Mouse (Mus musculus) heart, embryonic 15.5 days (tissue): ENCODE data around the gene Gm11273. TPM values are rescaled to one million over a fixed set of nuclear protein-coding genes. Genes with fewer than 3 reads are reported as not detected.
"Not testable (repeated sequence)": the region's sequence is repeated elsewhere in the genome, so short reads cannot be mapped to it uniquely, and the experiment has no call there.

Source experiments
- ATAC-seq: fragments of 200-750 bp; cut with Nextera tagmentation; replicated peaks from 2 replicates; pipeline ENCODE4 v1.8.0; 2017; ENCODE audit warnings: low read depth, moderate TSS enrichment; ENCODE audit not compliant: insufficient number of reproducible peaks, insufficient read depth, low FRiP score
- H3K27ac ChIP-seq: fragments of 300-500 bp; sonication (generic); 2 replicates; pipeline ENCODE4 v1.5.1; 2015; ENCODE audit warnings: mild to moderate bottlenecking, inconsistent platforms
- H3K27me3 ChIP-seq: fragments of 300-500 bp; sonication (generic); 2 replicates; pipeline ENCODE4 v1.6.1; 2015; ENCODE audit warnings: inconsistent platforms
- H3K36me3 ChIP-seq: fragments of 300-500 bp; sonication (generic); 2 replicates; pipeline ENCODE4 v1.6.1; 2015; ENCODE audit warnings: mild to moderate bottlenecking, inconsistent platforms
- H3K4me1 ChIP-seq: fragments of 300-500 bp; sonication (generic); replicated peaks from 2 replicates; pipeline ENCODE4 v1.6.1; 2015; ENCODE audit warnings: inconsistent platforms
- H3K4me2 ChIP-seq: fragments of 300-500 bp; sonication (generic); 2 replicates; pipeline ENCODE4 v1.6.1; 2015; ENCODE audit warnings: inconsistent platforms, mild to moderate bottlenecking, moderate library complexity
- H3K4me3 ChIP-seq: fragments of 300-500 bp; sonication (generic); 2 replicates; pipeline ENCODE4 v1.5.1; 2015; ENCODE audit warnings: mild to moderate bottlenecking, inconsistent platforms
- H3K9ac ChIP-seq: fragments of 300-500 bp; sonication (generic); 2 replicates; pipeline ENCODE4 v1.6.1; 2015; ENCODE audit warnings: mild to moderate bottlenecking, inconsistent platforms
- H3K9me3 ChIP-seq: fragments of 300-500 bp; sonication (generic); replicated peaks from 2 replicates; pipeline ENCODE4 v1.6.1; 2016; ENCODE audit warnings: inconsistent platforms
- WGBS: fragments of 180-500 bp; shearing (Covaris S2); methylation state at CpG from one replicate; pipeline ENCODE4 v1.1.7; 2015; ENCODE audit warnings: mixed read lengths; 5-methylcytosine and 5-hydroxymethylcytosine counted together
- polyA plus RNA-seq: library from polyadenylated mRNA; unstranded; fragments of >200 nt; fragmentation: Nextera tagmentation; extraction: Ambion mirVana; gene quantifications from 2 replicates; pipeline ENCODE4 v1.2.1, GENCODE M21; 2015

Gene Gm11273
- polyA plus RNA-seq, 1 experiment from 2014 or later = 17.9 TPM

- peak within 1 kb of the TSS; percentile 79 for H3K27ac ChIP-seq
- H3K9me3 ChIP-seq, H3K4me1 ChIP-seq, H3K36me3 ChIP-seq, H3K27me3 ChIP-seq: not testable (repeated sequence)
- peak within 1 kb of the TSS; percentile 71 for H3K4me2 ChIP-seq
- H3K4me3 ChIP-seq = peak within 1 kb of the TSS; percentile 60
- ATAC-seq = peak; percentile 83
- H3K9ac ChIP-seq = peak within 1 kb of the TSS; percentile 64
- WGBS = 3% methylated on average over 31 of the region's 31 CpGs
Measured at GRCm38 (mm10) chr13:21478759-21479670, 22.2 kb downstream of the Gm11273 start, which contains the start of the genes Zkscan4 and Gm10065. Gene Zkscan4, plus strand, starts transcription at chr13:21478907. Gene Gm10065, minus strand, starts transcription at chr13:21479441.

GRCm38 (mm10) chr13:21472427-21472826 lies 28.8 kb downstream of the Gm11273 start:
- Histone ChIP-seq H3K4me1 (peaks cover 7% of the 10 kb centered on the region), H3K4me3 (no peak overlapping the region), H3K27me3 (no peaks in the 10 kb centered on the region), H3K9ac (no peak overlapping the region), H3K36me3 (no peaks in the 10 kb centered on the region), H3K4me2 (no peak overlapping the region), H3K9me3 (no peaks in the 10 kb centered on the region), H3K27ac (no peak overlapping the region)
- WGBS = 28% methylated on average over 4 of the region's 4 CpGs
- no peak for ATAC-seq

GRCm38 (mm10) chr13:21469097-21469496 lies 32.1 kb downstream of the Gm11273 start:
- peak overlapping the region; percentile 71 for H3K4me3 ChIP-seq
- H3K36me3 ChIP-seq = no peaks in the 10 kb centered on the region
- no peaks in the 10 kb centered on the region for H3K9me3 ChIP-seq
- no peak for ATAC-seq
- H3K27me3 ChIP-seq = no peaks in the 10 kb centered on the region
- no peak overlapping the region for H3K9ac ChIP-seq
- H3K27ac ChIP-seq = no peak overlapping the region
- H3K4me2 ChIP-seq = peak overlapping the region; percentile 95
- peaks cover 7% of the 10 kb centered on the region for H3K4me1 ChIP-seq
- WGBS = 17% methylated on average over 9 of the region's 9 CpGs

- peak within 1 kb of the TSS; percentile 56 for H3K27ac ChIP-seq
- WGBS = under 1% methylated on average over 54 of the region's 54 CpGs
- ATAC-seq = peak; percentile 98
Measured at GRCm38 (mm10) chr13:21468061-21469019, 32.9 kb downstream of the Gm11273 start, which contains the start of gene Nkapl. Gene Nkapl, minus strand, starts transcription at chr13:21468509.

GRCm38 (mm10) chr13:21467336-21467735 lies 33.9 kb downstream of the Gm11273 start:
- H3K4me2 ChIP-seq = no peak overlapping the region; the same call in 1 of the 2 replicates
- H3K4me1 ChIP-seq = peaks cover 7% of the 10 kb centered on the region
- no peak overlapping the region for H3K9ac ChIP-seq
- no peak overlapping the region for H3K27ac ChIP-seq
- no peak for ATAC-seq
- H3K27me3 ChIP-seq = no peaks in the 10 kb centered on the region
- no peak overlapping the region for H3K4me3 ChIP-seq
- 86% methylated on average over 10 of the region's 10 CpGs for WGBS
- H3K36me3 ChIP-seq = no peaks in the 10 kb centered on the region
- no peaks in the 10 kb centered on the region for H3K9me3 ChIP-seq

More at GRCm38 (mm10) chr13:21468061-21469019, 32.9 kb downstream of the Gm11273 start, which contains the start of gene Nkapl:
- Histone ChIP-seq H3K9ac (peak within 1 kb of the TSS; percentile 81), H3K4me3 (peak within 1 kb of the TSS; percentile 71), H3K36me3 (no peaks in the 10 kb centered on the region), H3K4me1 (peaks cover 7% of the 10 kb centered on the region), H3K27me3 (no peaks in the 10 kb centered on the region), H3K4me2 (peak within 1 kb of the TSS; percentile 95), H3K9me3 (no peaks in the 10 kb centered on the region)

GRCm38 (mm10) chr13:21462516-21462915 lies 38.7 kb downstream of the Gm11273 start:
- H3K27ac ChIP-seq, H3K9ac ChIP-seq, H3K4me1 ChIP-seq, H3K27me3 ChIP-seq, H3K4me2 ChIP-seq, H3K36me3 ChIP-seq, H3K9me3 ChIP-seq, ATAC-seq, H3K4me3 ChIP-seq: not testable (repeated sequence)
- WGBS = 48% methylated on average over 9 of the region's 9 CpGs

GRCm38 (mm10) chr13:21456347-21456746 lies 44.9 kb downstream of the Gm11273 start:
- Histone ChIP-seq H3K36me3 (peaks cover 2% of the 10 kb centered on the region; the same call in 1 of the 2 replicates), H3K9me3 (no peaks in the 10 kb centered on the region), H3K4me1 (peaks cover 10% of the 10 kb centered on the region; the same call in 1 of the 2 replicates), H3K4me3 (no peak overlapping the region), H3K27ac (no peak overlapping the region), H3K9ac (no peak overlapping the region), H3K27me3 (no peaks in the 10 kb centered on the region), H3K4me2 (no peak overlapping the region)
- no peak; the same call in 1 of the 2 replicates for ATAC-seq
- WGBS = 10% methylated on average over 4 of the region's 4 CpGs

- Histone ChIP-seq H3K27me3 (no peaks in the 10 kb centered on the region), H3K36me3 (peaks cover 6% of the 10 kb centered on the region; the same call in 1 of the 2 replicates), H3K4me1 (peaks cover 10% of the 10 kb centered on the region; the same call in 1 of the 2 replicates), H3K9me3 (no peaks in the 10 kb centered on the region), H3K4me2 (0 out of 2 replicates have a peak overlapping the region, but pooled peaks have one; percentile 64), H3K9ac (no peak overlapping the region), H3K27ac (peak overlapping the region; percentile 86; the same call in 1 of the 2 replicates), H3K4me3 (no peak overlapping the region)
- ATAC-seq = no peak
- WGBS = 44% methylated on average over 3 of the region's 3 CpGs
Measured at GRCm38 (mm10) chr13:21454133-21454532, 47.1 kb downstream of the Gm11273 start.

- ATAC-seq = peak; percentile 86
- H3K9me3 ChIP-seq = no peaks in the 10 kb centered on the region
- H3K4me2 ChIP-seq = peak within 1 kb of the TSS; percentile 64
- H3K27me3 ChIP-seq = no peaks in the 10 kb centered on the region
- peak within 1 kb of the TSS; percentile 86 for H3K27ac ChIP-seq
- peak within 1 kb of the TSS; percentile 87 for H3K4me3 ChIP-seq
- peak within 1 kb of the TSS; percentile 82 for H3K9ac ChIP-seq
- peaks cover 10% of the 10 kb centered on the region; the same call in 1 of the 2 replicates for H3K4me1 ChIP-seq
- H3K36me3 ChIP-seq = peaks cover 6% of the 10 kb centered on the region; the same call in 1 of the 2 replicates
- 0% methylated on average over 23 of the region's 23 CpGs for WGBS
Measured at GRCm38 (mm10) chr13:21453449-21453848, 47.8 kb downstream of the Gm11273 start, which contains the start of gene Zscan26. Gene Zscan26, minus strand, starts transcription at chr13:21453730.

- Histone ChIP-seq H3K9me3 (no peaks in the 10 kb centered on the region), H3K36me3 (peaks cover 8% of the 10 kb centered on the region), H3K27ac (peak overlapping the region; percentile 86), H3K27me3 (no peaks in the 10 kb centered on the region), H3K4me1 (peaks cover 10% of the 10 kb centered on the region; the same call in 1 of the 2 replicates), H3K4me2 (peak overlapping the region; percentile 64), H3K4me3 (peak overlapping the region; percentile 87), H3K9ac (peak overlapping the region; percentile 82)
- WGBS = 2% methylated on average over 13 of the region's 13 CpGs
- ATAC-seq = no peak
Measured at GRCm38 (mm10) chr13:21453042-21453441, 48.2 kb downstream of the Gm11273 start.
